Mouse (Mus musculus) bone marrow, adult 2 months (tissue): ENCODE measurements around the gene Grip1.

Experiments
- CTCF ChIP-seq: fragments of 200-500 bp; IDR thresholded peaks from 2 replicates; pipeline ENCODE4 v1.5.1; 2011; ENCODE audit warnings: low read length, control low read depth; ENCODE audit not compliant: control insufficient read depth, insufficient read depth
- POLR2A ChIP-seq: fragments of 200-500 bp; IDR thresholded peaks from 2 replicates; pipeline ENCODE4 v1.6.1; 2011; ENCODE audit warnings: low read depth, mild to moderate bottlenecking, control low read depth, low read length, borderline replicate concordance; ENCODE audit not compliant: control insufficient read depth

DNA sequence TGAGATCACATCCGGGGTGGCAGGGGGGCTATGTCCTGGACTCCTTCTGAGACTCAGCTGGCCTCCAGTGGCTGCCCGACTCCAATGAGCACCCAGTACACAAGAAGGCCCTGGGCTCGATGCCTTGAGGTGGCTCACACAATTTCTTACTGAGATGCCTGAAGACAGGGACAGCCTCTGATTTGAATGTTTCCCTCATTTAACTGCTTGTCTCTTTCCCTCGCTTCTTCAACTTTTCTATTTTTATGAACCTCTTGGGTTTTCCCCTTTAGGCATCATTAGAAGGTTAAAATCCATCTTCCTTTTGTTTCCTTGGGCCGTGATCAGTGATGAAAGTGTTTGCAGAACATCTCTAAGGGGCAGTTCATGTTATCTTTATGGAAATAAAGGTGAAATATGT, 354.8 kb downstream of the Grip1 start:
- TF ChIP-seq POLR2A (no peak), CTCF (no peak)
